Mouse (Mus musculus): Measurements from ENCODE around the gene Actr1b.
A peak's percentile ranks its signal among the peaks of the same experiment; 100 is the strongest.
"Not testable (repeated sequence)": the region's sequence is repeated elsewhere in the genome, so short reads cannot be mapped to it uniquely, and the experiment has no call there.

Gene Actr1b

GRCm38 (mm10) chr1:36707166-36707565 lies 7.1 kb downstream of the Actr1b start:
- DNase-seq (ENCODE audit: low spot score in 2 of 2): no peak

- no peak for DNase-seq (ENCODE audit: low spot score in 2 of 2)
Observed at GRCm38 (mm10) chr1:36697030-36697429, 17.2 kb downstream of the Actr1b start.

- no peak for DNase-seq (ENCODE audit: low spot score in 2 of 2)
Observed at GRCm38 (mm10) chr1:36696411-36696810, 17.8 kb downstream of the Actr1b start.

- DNase-seq (ENCODE audit: low spot score in 2 of 2): no peak
Observed at GRCm38 (mm10) chr1:36694871-36695270, 19.4 kb downstream of the Actr1b start.

- peak; percentile 92 to 94 for DNase-seq (ENCODE audit: low spot score in 2 of 2)
Observed at GRCm38 (mm10) chr1:36691271-36692155, 22.7 kb downstream of the Actr1b start, which contains the start of gene Cox5b. TSS of gene Cox5b (plus strand) at chr1:36691449.

GRCm38 (mm10) chr1:36690671-36691235 lies 23.5 kb downstream of the Actr1b start:
- DNase-seq (ENCODE audit: low spot score in 2 of 2): no peak

- peak in 1 of 2 experiments; percentile 80 for DNase-seq (ENCODE audit: low spot score in 2 of 2)
Observed at GRCm38 (mm10) chr1:36683810-36684467, 30.3 kb downstream of the Actr1b start.

- no peak for DNase-seq (ENCODE audit: low spot score in 2 of 2)
Observed at GRCm38 (mm10) chr1:36682620-36683355, 31.4 kb downstream of the Actr1b start, which contains the start of gene Fam178b. TSS of gene Fam178b (minus strand) at chr1:36683183.

GRCm38 (mm10) chr1:36680893-36681292 lies 33.3 kb downstream of the Actr1b start:
- no peak for DNase-seq (ENCODE audit: low spot score in 2 of 2)

- no peak for DNase-seq (ENCODE audit: low spot score in 2 of 2)
Observed at GRCm38 (mm10) chr1:36674936-36675335, 39.3 kb downstream of the Actr1b start.

- DNase-seq (ENCODE audit: low spot score in 2 of 2): no peak
Observed at GRCm38 (mm10) chr1:36672648-36673350, 41.4 kb downstream of the Actr1b start.

- no peak for DNase-seq (ENCODE audit: low spot score in 2 of 2)
Observed at GRCm38 (mm10) chr1:36671260-36671659, 43.0 kb downstream of the Actr1b start.

GRCm38 (mm10) chr1:36670256-36670655 lies 44.0 kb downstream of the Actr1b start:
- no peak for DNase-seq (ENCODE audit: low spot score in 2 of 2)

- DNase-seq (ENCODE audit: low spot score in 2 of 2): not testable (repeated sequence)
Observed at GRCm38 (mm10) chr1:36668007-36668406, 46.2 kb downstream of the Actr1b start.

GRCm38 (mm10) chr1:36665934-36666333 lies 48.3 kb downstream of the Actr1b start:
- DNase-seq (ENCODE audit: low spot score in 2 of 2): no peak

- DNase-seq (ENCODE audit: low spot score in 2 of 2): no peak
Observed at GRCm38 (mm10) chr1:36665165-36665723, 49.0 kb downstream of the Actr1b start.

GRCm38 (mm10) chr1:36664457-36664856 lies 49.8 kb downstream of the Actr1b start:
- DNase-seq (ENCODE audit: low spot score in 2 of 2): no peak

- no peak for DNase-seq (ENCODE audit: low spot score in 2 of 2)
Observed at GRCm38 (mm10) chr1:36658621-36659399, 55.4 kb downstream of the Actr1b start.

- DNase-seq (ENCODE audit: low spot score in 2 of 2): no peak
Observed at GRCm38 (mm10) chr1:36657658-36658415, 56.4 kb downstream of the Actr1b start.
